ENCODE assay signal across 8 mouse cellular contexts in genomic region chr12:59095104-59096025, GRCm38 (mm10). TPM values are rescaled to one million over a fixed set of nuclear protein-coding genes. Genes with fewer than 3 reads are reported as not detected.
A peak's percentile ranks its signal among the peaks of the same experiment; 100 is the strongest.
DNase-seq lines count a peak whose midpoint lies in the region; ATAC-seq and TF ChIP-seq lines count a peak whose summit lies in the region.

Mia2 (plus strand) TSS chr12:59095799.

- H3K4me3 ChIP-seq in embryonic facial prominence, embryonic 14.5 days (ENCODE audit: low read depth, low read length) = no peak within 1 kb of the TSS
- H3K4me3 ChIP-seq in heart, embryonic 14.5 days (ENCODE audit: control insufficient read depth in 1 of 2, insufficient read depth in 1 of 2, low read depth in 1 of 2, low read length in 2 of 2) = no peak within 1 kb of the TSS
- H3K4me3 ChIP-seq in kidney, postnatal 0 days (replicated peaks; ENCODE audit: low read depth, low read length) = peak within 1 kb of the TSS; percentile 30
- 0 out of 2 replicates have a peak within 1 kb of the TSS, but pooled peaks have one; percentile 16 for H3K4me3 ChIP-seq in lung, embryonic 14.5 days (ENCODE audit: low read depth, low read length)
- peak within 1 kb of the TSS; percentile 40 for H3K4me3 ChIP-seq in stomach, embryonic 16.5 days (replicated peaks; ENCODE audit: low read length)

- H3K36me3 ChIP-seq in embryonic facial prominence, embryonic 14.5 days (ENCODE audit: control insufficient read depth, insufficient read depth, low read length) = no peaks in the 10 kb centered on the region
- no peaks in the 10 kb centered on the region for H3K36me3 ChIP-seq in heart, embryonic 14.5 days (ENCODE audit: control insufficient read depth, insufficient read depth, low read length)
- H3K36me3 ChIP-seq in kidney, postnatal 0 days (ENCODE audit: insufficient read depth, low read length) = no peaks in the 10 kb centered on the region
- H3K36me3 ChIP-seq in lung, embryonic 14.5 days (ENCODE audit: insufficient read depth) = no peaks in the 10 kb centered on the region
- no peaks in the 10 kb centered on the region for H3K36me3 ChIP-seq in stomach, embryonic 16.5 days (ENCODE audit: control insufficient read depth, insufficient read depth, low read length)

- H3K4me2 ChIP-seq in embryonic facial prominence, embryonic 14.5 days (ENCODE audit: low read depth, low read length) = no peak within 1 kb of the TSS
- no peak within 1 kb of the TSS for H3K4me2 ChIP-seq in heart, embryonic 14.5 days (ENCODE audit: low read length)
- H3K4me2 ChIP-seq in kidney, postnatal 0 days (ENCODE audit: low read length) = peak within 1 kb of the TSS; percentile 38
- peak within 1 kb of the TSS; percentile 40; the same call in 1 of the 2 replicates for H3K4me2 ChIP-seq in lung, embryonic 14.5 days
- H3K4me2 ChIP-seq in stomach, embryonic 16.5 days (ENCODE audit: low read depth, low read length) = peak within 1 kb of the TSS; percentile 40

- no peak within 1 kb of the TSS for H3K27ac ChIP-seq in embryonic facial prominence, embryonic 14.5 days (replicated peaks; ENCODE audit: low read depth, low read length)
- no peak within 1 kb of the TSS for H3K27ac ChIP-seq in heart, embryonic 14.5 days (replicated peaks in 1 of 2; ENCODE audit: control insufficient read depth in 1 of 2, insufficient read depth in 1 of 2, low read depth in 2 of 2, low read length in 2 of 2)
- peak within 1 kb of the TSS; percentile 67; the same call in 1 of the 2 replicates for H3K27ac ChIP-seq in kidney, postnatal 0 days
- no peak within 1 kb of the TSS for H3K27ac ChIP-seq in lung, embryonic 14.5 days (ENCODE audit: low read depth)
- peak within 1 kb of the TSS; percentile 92 for H3K27ac ChIP-seq in stomach, embryonic 16.5 days (ENCODE audit: low read length)

- no peaks in the 10 kb centered on the region for H3K27me3 ChIP-seq in embryonic facial prominence, embryonic 14.5 days (replicated peaks; ENCODE audit: control insufficient read depth, insufficient read depth, low read length)
- H3K27me3 ChIP-seq in heart, embryonic 14.5 days (ENCODE audit: control insufficient read depth, insufficient read depth, low read length) = no peaks in the 10 kb centered on the region
- H3K27me3 ChIP-seq in kidney, postnatal 0 days (ENCODE audit: insufficient read depth, low read length) = no peaks in the 10 kb centered on the region
- H3K27me3 ChIP-seq in lung, embryonic 14.5 days (ENCODE audit: insufficient read depth, low read length) = no peaks in the 10 kb centered on the region
- no peaks in the 10 kb centered on the region for H3K27me3 ChIP-seq in stomach, embryonic 16.5 days (ENCODE audit: control insufficient read depth, insufficient read depth, low read length)

- no peak for TF ChIP-seq CTCF in kidney, postnatal 0 days (IDR thresholded peaks at IDR 0.05; ENCODE audit: low read depth)
- TF ChIP-seq CTCF in lung, embryonic 14.5 days (IDR thresholded peaks at IDR 0.05; ENCODE audit: low read depth) = no peak

- 74% methylated on average over 19 of the region's 19 CpGs for WGBS in embryonic facial prominence, embryonic 14.5 days
- WGBS in heart, embryonic 14.5 days = 76% methylated on average over 19 of the region's 19 CpGs
- WGBS in kidney, postnatal 0 days = 64% methylated on average over 19 of the region's 19 CpGs
- WGBS in lung, embryonic 14.5 days = 59% methylated on average over 19 of the region's 19 CpGs
- 58% methylated on average over 19 of the region's 19 CpGs for WGBS in stomach, embryonic 16.5 days

- DNase-seq in frontal cortex, adult 2 months (ENCODE audit: extremely low spot score in 1 of 2, low spot score in 1 of 2) = no peak
- DNase-seq in frontal cortex, postnatal 25 days (ENCODE audit: low spot score in 2 of 2) = no peak
- DNase-seq in embryonic facial prominence, embryonic 14.5 days (ENCODE audit: low spot score) = no peak
- peak; percentile 58 for DNase-seq in kidney, postnatal 0 days (ENCODE audit: low spot score)
- peak; percentile 19 for DNase-seq in lung, embryonic 14.5 days
- no peak for DNase-seq in cerebellum, adult 11-12 months

- H3K9me3 ChIP-seq in embryonic facial prominence, embryonic 14.5 days (ENCODE audit: control insufficient read depth, low read length) = no peaks in the 10 kb centered on the region
- no peaks in the 10 kb centered on the region for H3K9me3 ChIP-seq in heart, embryonic 14.5 days (ENCODE audit: control insufficient read depth, low read length)
- no peaks in the 10 kb centered on the region for H3K9me3 ChIP-seq in kidney, postnatal 0 days (replicated peaks; ENCODE audit: low read length)
- no peaks in the 10 kb centered on the region for H3K9me3 ChIP-seq in lung, embryonic 14.5 days (ENCODE audit: low read depth, low read length)
- H3K9me3 ChIP-seq in stomach, embryonic 16.5 days (replicated peaks; ENCODE audit: control insufficient read depth, low read length) = no peaks in the 10 kb centered on the region

- H3K4me1 ChIP-seq in embryonic facial prominence, embryonic 14.5 days (ENCODE audit: control insufficient read depth, insufficient read depth, low read length) = no peaks in the 10 kb centered on the region
- no peaks in the 10 kb centered on the region for H3K4me1 ChIP-seq in heart, embryonic 14.5 days (ENCODE audit: control insufficient read depth in 2 of 2, insufficient read depth in 2 of 2, low read length in 2 of 2)
- H3K4me1 ChIP-seq in kidney, postnatal 0 days (replicated peaks; ENCODE audit: insufficient read depth, low read length) = no peaks in the 10 kb centered on the region
- H3K4me1 ChIP-seq in lung, embryonic 14.5 days (ENCODE audit: insufficient read depth) = no peaks in the 10 kb centered on the region
- no peaks in the 10 kb centered on the region for H3K4me1 ChIP-seq in stomach, embryonic 16.5 days (ENCODE audit: control insufficient read depth, insufficient read depth, low read length)

- no peak within 1 kb of the TSS for H3K9ac ChIP-seq in embryonic facial prominence, embryonic 14.5 days (ENCODE audit: low read depth, low read length)
- H3K9ac ChIP-seq in heart, embryonic 14.5 days (ENCODE audit: low read length) = no peak within 1 kb of the TSS
- peak within 1 kb of the TSS; percentile 44; the same call in 1 of the 2 replicates for H3K9ac ChIP-seq in kidney, postnatal 0 days (ENCODE audit: low read depth, low read length)
- no peak within 1 kb of the TSS; the same call in 1 of the 2 replicates for H3K9ac ChIP-seq in lung, embryonic 14.5 days
- peak within 1 kb of the TSS; percentile 64 for H3K9ac ChIP-seq in stomach, embryonic 16.5 days (ENCODE audit: low read length)

- no peak for ATAC-seq in embryonic facial prominence, embryonic 14.5 days (ENCODE audit: low read depth)
- no peak for ATAC-seq in heart, embryonic 14.5 days (ENCODE audit: insufficient number of reproducible peaks, insufficient read depth, low FRiP score, low read depth)
- peak; percentile 90 for ATAC-seq in kidney, postnatal 0 days (replicated peaks; ENCODE audit: low FRiP score, low read depth)
- no peak for ATAC-seq in lung, embryonic 14.5 days (ENCODE audit: insufficient read depth)
- ATAC-seq in stomach, embryonic 16.5 days (ENCODE audit: insufficient read depth, low FRiP score) = peak; percentile 86; the same call in 1 of the 2 replicates

RNA-seq across cellular contexts. Expression of gene Mia2, which starts in this region (rescaled TPM):
- polyA plus RNA-seq in frontal cortex, adult 2 months (2012; rRNA removed) = 55.1 and 61.7 TPM in 2 replicates
- 53.9 and 58.2 TPM in 2 replicates for polyA plus RNA-seq in embryonic facial prominence, embryonic 14.5 days (2014; fragmentation: Nextera tagmentation; extraction: Ambion mirVana)
- polyA plus RNA-seq in heart, embryonic 14.5 days (2014; fragmentation: Nextera tagmentation; extraction: Ambion mirVana) = 33.2 and 40.0 TPM in 2 replicates
- polyA plus RNA-seq in kidney, postnatal 0 days (2015; fragmentation: Nextera tagmentation; extraction: Ambion mirVana) = 85.5 and 91.6 TPM in 2 replicates
- 49.3 and 53.2 TPM in 2 replicates for polyA plus RNA-seq in lung, embryonic 14.5 days (2014; fragmentation: Nextera tagmentation; extraction: Ambion mirVana)
- polyA plus RNA-seq in stomach, embryonic 16.5 days (2015; fragmentation: Nextera tagmentation; extraction: Ambion mirVana) = 76.4 and 79.6 TPM in 2 replicates

Comparison
In these comparisons a context has a peak if more than half of its experiments do, and no peak if none do; other contexts are left out.
1. DNase-seq: peak in kidney, postnatal 0 days (single experiment) and lung, embryonic 14.5 days (single experiment); none in frontal cortex, adult 2 months (0 of 2), frontal cortex, postnatal 25 days (0 of 2), embryonic facial prominence, embryonic 14.5 days (single experiment) and cerebellum, adult 11-12 months (single experiment).
2. ATAC-seq: peak in kidney, postnatal 0 days (single experiment) and stomach, embryonic 16.5 days (single experiment); none in embryonic facial prominence, embryonic 14.5 days (single experiment), heart, embryonic 14.5 days (single experiment) and lung, embryonic 14.5 days (single experiment).
3. H3K27ac ChIP-seq: peak in kidney, postnatal 0 days (single experiment) and stomach, embryonic 16.5 days (single experiment); none in embryonic facial prominence, embryonic 14.5 days (single experiment), heart, embryonic 14.5 days (0 of 2) and lung, embryonic 14.5 days (single experiment).
4. H3K4me2 ChIP-seq: peak in kidney, postnatal 0 days (single experiment), lung, embryonic 14.5 days (single experiment) and stomach, embryonic 16.5 days (single experiment); none in embryonic facial prominence, embryonic 14.5 days (single experiment) and heart, embryonic 14.5 days (single experiment).
5. H3K4me3 ChIP-seq: peak in kidney, postnatal 0 days (single experiment), lung, embryonic 14.5 days (single experiment) and stomach, embryonic 16.5 days (single experiment); none in embryonic facial prominence, embryonic 14.5 days (single experiment) and heart, embryonic 14.5 days (0 of 2).
6. H3K9ac ChIP-seq: peak in kidney, postnatal 0 days (single experiment) and stomach, embryonic 16.5 days (single experiment); none in embryonic facial prominence, embryonic 14.5 days (single experiment), heart, embryonic 14.5 days (single experiment) and lung, embryonic 14.5 days (single experiment).